8 mouse cellular contexts compared by ENCODE assay signal in the genomic region with DNA sequence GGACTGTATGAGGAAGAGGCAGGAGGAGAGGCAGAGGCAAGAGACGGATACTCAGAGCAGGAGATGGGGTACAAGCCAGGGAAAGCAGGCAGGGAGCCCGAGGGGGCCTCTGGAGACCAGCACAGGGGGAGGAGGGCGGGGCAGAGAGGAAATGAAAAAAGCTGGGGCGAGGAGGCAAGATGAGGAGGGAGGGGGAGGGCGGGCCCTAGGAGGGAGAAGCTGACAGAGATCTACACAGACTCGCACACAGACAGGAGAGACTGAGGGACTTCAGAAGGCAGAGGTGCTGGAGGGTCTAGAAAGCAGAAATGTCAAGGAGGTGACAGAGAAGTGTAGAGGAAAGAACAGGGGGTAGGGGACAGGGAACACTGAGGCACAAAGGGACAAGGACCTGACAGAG. TPM values are rescaled to one million over a fixed set of nuclear protein-coding genes. Genes with fewer than 3 reads are reported as not detected.
A peak's percentile ranks its signal among the peaks of the same experiment; 100 is the strongest.
DNase-seq lines count a peak whose midpoint lies in the region; ATAC-seq and TF ChIP-seq lines count a peak whose summit lies in the region.

A gene (plus strand): TSS at position 210 of the 400 bp plus-strand sequence.

- H3K4me2 ChIP-seq in limb, embryonic 12.5 days: peak within 1 kb of the TSS; percentile 13; the same call in 1 of the 2 replicates

- H3K9me3 ChIP-seq in limb, embryonic 12.5 days: no peaks in the 10 kb centered on the region

- no peak for TF ChIP-seq CTCF in thymus, adult 2 months (IDR thresholded peaks at IDR 0.05; ENCODE audit: borderline replicate concordance, control insufficient read depth, extremely low read depth, insufficient read depth, low read length, poor library complexity)

- peak within 1 kb of the TSS; percentile 32; the same call in 1 of the 2 replicates for H3K27ac ChIP-seq in thymus, adult 2 months (ENCODE audit: control insufficient read depth, insufficient read depth, low read length)
- H3K27ac ChIP-seq in limb, embryonic 12.5 days: 0 out of 2 replicates have a peak within 1 kb of the TSS, but pooled peaks have one; percentile 29

- no peak within 1 kb of the TSS for H3K4me3 ChIP-seq in thymus, adult 2 months (ENCODE audit: control insufficient read depth, insufficient read depth, low read length)
- H3K4me3 ChIP-seq in limb, embryonic 12.5 days (replicated peaks): no peak within 1 kb of the TSS

- no peaks in the 10 kb centered on the region for H3K27me3 ChIP-seq in thymus, adult 2 months (ENCODE audit: control insufficient read depth, insufficient read depth, low read length)
- no peaks in the 10 kb centered on the region for H3K27me3 ChIP-seq in limb, embryonic 12.5 days

- H3K4me1 ChIP-seq in thymus, adult 2 months (replicated peaks; ENCODE audit: control insufficient read depth, insufficient read depth, low read length): peaks cover 35% of the 10 kb centered on the region
- H3K4me1 ChIP-seq in limb, embryonic 12.5 days (replicated peaks): peaks cover 37% of the 10 kb centered on the region

- no peak for TF ChIP-seq POLR2A in thymus, adult 2 months (IDR thresholded peaks at IDR 0.05; ENCODE audit: control insufficient read depth, extremely low read depth, insufficient read depth, low read length, poor library complexity)

- peak within 1 kb of the TSS; percentile 27; the same call in 1 of the 2 replicates for H3K9ac ChIP-seq in limb, embryonic 12.5 days (replicated peaks)

- 0 out of 2 replicates have a peak, but pooled peaks have one; percentile 10 for ATAC-seq in granulocyte monocyte progenitor cell, adult 5-6 weeks (replicated peaks; ENCODE audit: poor library complexity, severe bottlenecking)
- no peak for ATAC-seq in limb, embryonic 12.5 days (ENCODE audit: insufficient number of reproducible peaks, insufficient read depth, low FRiP score, low TSS enrichment, low read depth)

- 8% methylated on average over 6 of the region's 6 CpGs for WGBS in thymus, adult 2 months
- WGBS in limb, embryonic 12.5 days: 18% methylated on average over 6 of the region's 6 CpGs

- DNase-seq in thymus, adult 2 months: peak; percentile 63
- DNase-seq in thymus, adult 18-20 months: no peak
- DNase-seq in thymus, postnatal 0 days (ENCODE audit: low spot score): peak; percentile 51
- DNase-seq in right cerebral cortex, postnatal 36 days (ENCODE audit: low spot score in 2 of 2): no peak
- no peak for DNase-seq in cerebellum, adult 9-11 months
- no peak for DNase-seq in frontal cortex, postnatal 14 days (ENCODE audit: low spot score in 2 of 2)

- no peaks in the 10 kb centered on the region for H3K36me3 ChIP-seq in thymus, adult 2 months (ENCODE audit: control insufficient read depth, insufficient read depth, low read length)
- no peaks in the 10 kb centered on the region for H3K36me3 ChIP-seq in limb, embryonic 12.5 days

RNA-seq across cellular contexts. Expression of the gene that starts here (rescaled TPM):
- 11.3 and 11.4 TPM in 2 replicates for polyA plus RNA-seq in thymus, adult 2 months (2012; rRNA removed)
- total RNA-seq in granulocyte monocyte progenitor cell, adult 5-6 weeks (2014; fragmentation: Nextera tagmentation): 1.1 and 1.2 TPM in 2 replicates
- 2.2 and 2.6 TPM in 2 replicates for total RNA-seq in granulocyte monocyte progenitor cell, adult 5-6 weeks (2017)
- 0.96 and 1.1 TPM in 2 replicates for polyA plus RNA-seq in limb, embryonic 12.5 days (2016; fragmentation: Nextera tagmentation; extraction: Ambion mirVana)
- polyA plus RNA-seq in thymus, postnatal 0 days (2015; fragmentation: Nextera tagmentation; extraction: Ambion mirVana): 1.9 and 2.6 TPM in 2 replicates

Comparison
In these comparisons a context has a peak if more than half of its experiments do, and no peak if none do; other contexts are left out.
1. DNase-seq: peak in thymus, adult 2 months (single experiment) and thymus, postnatal 0 days (single experiment); none in thymus, adult 18-20 months (0 of 2), right cerebral cortex, postnatal 36 days (0 of 2), cerebellum, adult 9-11 months (single experiment) and frontal cortex, postnatal 14 days (0 of 2).